Mouse (Mus musculus): ENCODE results near the gene Rps12-ps3.

Rps12-ps3 gene

GRCm38 (mm10) chr19:59321990-59322389 lies at the start of gene Rps12-ps3:
Gene Rps12-ps3, plus strand, starts transcription at chr19:59322290.
- no peak for DNase-seq

GRCm38 (mm10) chr19:59273190-59273589 lies 48.9 kb upstream of the Rps12-ps3 start:
- DNase-seq = no peak

- DNase-seq = no peak
Observed at GRCm38 (mm10) chr19:59276354-59276753, 45.7 kb upstream of the Rps12-ps3 start.

GRCm38 (mm10) chr19:59280841-59281240 lies 41.2 kb upstream of the Rps12-ps3 start:
- no peak for DNase-seq

- DNase-seq = no peak
Observed at GRCm38 (mm10) chr19:59282001-59282400, 40.1 kb upstream of the Rps12-ps3 start.

- no peak for DNase-seq
Observed at GRCm38 (mm10) chr19:59289042-59289441, 33.0 kb upstream of the Rps12-ps3 start.

GRCm38 (mm10) chr19:59289811-59290210 lies 32.3 kb upstream of the Rps12-ps3 start:
- no peak for DNase-seq

- DNase-seq = no peak
Observed at GRCm38 (mm10) chr19:59292183-59292839, 29.8 kb upstream of the Rps12-ps3 start.

- no peak for DNase-seq
Observed at GRCm38 (mm10) chr19:59315308-59315707, 6.8 kb upstream of the Rps12-ps3 start.

- peak; percentile 42 for DNase-seq
Observed at GRCm38 (mm10) chr19:59316571-59316970, 5.5 kb upstream of the Rps12-ps3 start.

- DNase-seq = no peak
Observed at GRCm38 (mm10) chr19:59330816-59331225, 8.7 kb downstream of the Rps12-ps3 start.

GRCm38 (mm10) chr19:59336655-59337054 lies 14.6 kb downstream of the Rps12-ps3 start:
- DNase-seq = no peak

- no peak for DNase-seq
Observed at GRCm38 (mm10) chr19:59337872-59338681, 16.0 kb downstream of the Rps12-ps3 start.

GRCm38 (mm10) chr19:59339908-59340307 lies 17.8 kb downstream of the Rps12-ps3 start:
- no peak for DNase-seq

GRCm38 (mm10) chr19:59342964-59343363 lies 20.9 kb downstream of the Rps12-ps3 start:
- DNase-seq = no peak

- DNase-seq = peak; percentile 11
Observed at GRCm38 (mm10) chr19:59344304-59344711, 22.2 kb downstream of the Rps12-ps3 start.

- DNase-seq = no peak
Observed at GRCm38 (mm10) chr19:59345081-59345657, 23.1 kb downstream of the Rps12-ps3 start.

- peak; percentile 89 for DNase-seq
Observed at GRCm38 (mm10) chr19:59345658-59346283, 23.7 kb downstream of the Rps12-ps3 start, which contains the start of gene Pdzd8. Gene Pdzd8, minus strand, starts transcription at chr19:59345780.

- DNase-seq = no peak
Observed at GRCm38 (mm10) chr19:59346325-59346724, 24.2 kb downstream of the Rps12-ps3 start.

- DNase-seq = no peak
Observed at GRCm38 (mm10) chr19:59349329-59349960, 27.4 kb downstream of the Rps12-ps3 start.

GRCm38 (mm10) chr19:59350273-59350903 lies 28.3 kb downstream of the Rps12-ps3 start:
- no peak for DNase-seq

All from right cerebral cortex, postnatal 14 days (tissue).